Mouse (Mus musculus) R1 (cell line): ENCODE data around the gene Akain1.

Experiments used
- DNase-seq: peaks from one replicate; pipeline ENCODE4 v3.0.0-alpha.2; 2018; ENCODE audit warnings: low read depth, low spot score

The Akain1 gene

DNA sequence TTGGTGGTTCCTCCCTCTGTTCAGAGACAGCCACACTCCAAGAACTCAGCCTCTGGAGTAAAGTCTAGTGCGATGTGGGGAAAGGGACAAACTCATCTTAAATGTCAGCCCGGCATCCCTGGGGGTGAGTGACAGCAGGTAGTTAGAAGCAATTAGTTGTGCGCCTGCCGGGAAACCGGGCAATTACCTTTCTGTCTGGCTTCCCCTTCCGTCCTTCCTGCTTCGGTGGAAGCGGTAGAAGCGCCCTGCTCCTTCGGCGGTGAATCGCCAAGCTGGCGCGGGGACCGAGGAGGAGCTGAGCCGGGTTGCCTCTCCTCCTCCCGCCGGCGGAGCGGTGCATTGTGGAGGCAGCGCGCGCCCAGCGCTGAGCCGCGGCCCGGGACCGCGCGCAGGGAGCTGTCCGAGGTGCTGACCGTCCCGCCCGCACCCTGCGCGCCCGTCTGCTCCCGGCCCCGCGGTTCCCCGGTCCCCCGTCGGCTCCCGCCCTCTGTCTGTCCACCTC, at the start of gene Akain1:
TSS of gene Akain1 (plus strand) at position 337 of the 502 bp plus-strand sequence.
- peak; percentile 64 for DNase-seq

DNA sequence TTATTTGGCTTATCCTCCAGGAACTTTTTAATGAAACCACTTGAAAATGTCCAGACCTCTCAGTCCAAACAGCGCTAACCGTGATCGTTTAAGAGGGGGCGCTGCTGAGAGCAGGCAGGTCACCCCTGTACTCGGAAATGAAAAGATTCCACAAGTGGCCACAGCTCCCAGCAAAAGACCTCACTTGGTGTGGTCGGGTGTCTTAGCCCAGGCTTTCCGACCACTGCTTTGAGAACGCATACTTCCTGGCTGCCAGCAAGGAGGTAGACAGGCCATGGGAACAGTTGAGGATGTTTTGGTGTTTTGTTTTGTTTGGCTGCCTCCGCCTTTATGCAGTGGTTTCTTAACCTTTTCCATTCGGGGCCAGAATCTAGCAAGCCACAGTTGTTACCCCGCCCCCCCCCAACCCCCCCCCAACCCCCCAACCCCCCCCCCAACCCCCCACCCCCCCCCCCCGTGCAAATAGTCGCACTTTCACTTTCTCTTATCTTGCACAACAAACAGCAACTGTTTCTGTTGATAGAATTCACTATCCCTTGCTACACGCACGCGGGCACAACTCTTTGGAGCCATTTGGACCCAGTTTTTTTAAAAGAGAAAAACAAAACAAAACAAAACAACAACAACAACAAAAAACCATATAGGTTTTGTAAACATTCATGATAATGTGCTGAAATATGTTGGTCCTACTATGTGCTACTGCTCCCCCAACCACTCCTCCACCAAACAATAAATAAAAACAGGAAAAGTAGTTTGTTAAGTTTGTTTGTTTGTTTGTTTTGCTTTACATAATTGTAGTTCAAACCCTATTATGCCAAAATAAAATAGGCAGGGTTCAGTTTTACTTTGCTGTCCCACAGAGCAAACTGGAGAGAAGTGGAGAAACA, 42.7 kb upstream of the Akain1 start:
- no peak for DNase-seq

DNA sequence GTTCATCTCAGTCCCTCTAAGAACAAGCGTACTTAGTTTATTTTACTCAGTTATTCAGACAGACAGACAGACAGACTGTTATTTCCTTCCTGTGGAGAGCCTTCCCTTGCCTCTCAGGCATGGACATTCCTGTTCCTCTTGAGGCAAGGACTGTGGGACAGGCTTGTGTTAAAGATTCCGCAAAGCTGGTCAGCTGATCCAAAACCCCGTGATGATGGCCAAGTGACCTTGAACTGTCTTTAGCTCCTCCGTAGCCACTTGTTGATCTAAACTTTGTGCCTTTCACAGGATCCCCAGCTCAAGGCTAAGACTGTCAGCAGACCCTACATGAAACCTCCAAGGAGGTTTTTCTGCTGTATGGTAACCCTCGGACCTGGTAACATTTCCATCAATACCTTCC, 42.0 kb upstream of the Akain1 start:
- DNase-seq: no peak

DNA sequence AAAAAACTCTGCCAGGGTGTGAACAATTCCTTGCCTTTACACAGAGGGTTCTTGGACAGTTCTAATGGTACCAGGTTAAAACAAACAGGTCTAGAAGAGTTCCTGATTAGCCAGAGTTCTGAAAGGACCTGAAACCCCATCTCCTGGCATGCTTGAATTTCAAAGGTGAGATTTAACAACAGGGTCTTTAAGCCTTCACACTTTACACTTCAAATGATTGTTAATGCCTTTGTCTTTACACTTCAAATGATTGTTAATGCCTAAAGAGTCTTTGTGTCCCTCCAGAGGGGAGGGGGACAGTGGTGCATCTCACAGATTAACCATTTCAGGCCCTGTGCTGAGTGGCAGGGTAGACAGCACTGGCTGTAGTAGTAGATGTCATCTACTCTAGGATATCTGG, 41.0 kb upstream of the Akain1 start:
- no peak for DNase-seq

DNA sequence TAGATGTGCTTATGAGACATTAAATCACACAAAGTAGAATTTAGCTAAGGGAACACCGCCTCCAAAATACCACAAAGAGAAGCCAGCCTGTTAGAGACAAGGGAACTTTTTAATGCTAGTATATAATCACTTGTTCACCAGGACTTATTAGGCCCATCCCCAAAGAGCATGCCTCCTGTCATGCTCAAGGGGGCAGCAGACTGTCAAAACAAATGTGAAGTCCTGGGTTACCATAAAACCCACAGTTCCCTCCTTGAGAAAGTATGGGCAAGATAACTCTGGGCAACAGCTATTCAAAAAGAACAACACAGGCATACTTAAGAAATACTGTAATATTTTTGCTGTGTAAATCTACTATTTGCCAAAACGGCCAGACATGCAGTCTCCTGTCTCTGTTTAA, 38.0 kb upstream of the Akain1 start:
- no peak for DNase-seq

DNA sequence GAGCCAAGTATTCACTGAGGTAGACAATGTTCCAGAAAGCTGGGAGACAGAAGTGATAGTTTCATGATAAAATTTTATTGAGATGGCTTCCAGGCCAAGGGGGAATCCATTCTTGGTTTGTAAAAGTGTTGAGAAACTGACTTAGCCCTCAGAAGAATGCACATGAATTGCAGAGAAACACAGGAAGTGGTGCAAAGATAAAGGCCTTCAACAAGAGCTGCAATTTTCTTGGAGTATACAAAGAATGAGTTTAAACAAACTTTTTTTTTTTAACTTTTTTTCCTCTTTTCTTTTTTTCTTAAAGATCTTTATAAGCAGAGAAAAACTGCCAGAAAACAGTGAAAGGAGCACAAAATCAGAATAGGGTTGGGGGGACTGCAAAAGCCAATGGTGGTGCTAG, 23.0 kb upstream of the Akain1 start:
- no peak for DNase-seq

DNA sequence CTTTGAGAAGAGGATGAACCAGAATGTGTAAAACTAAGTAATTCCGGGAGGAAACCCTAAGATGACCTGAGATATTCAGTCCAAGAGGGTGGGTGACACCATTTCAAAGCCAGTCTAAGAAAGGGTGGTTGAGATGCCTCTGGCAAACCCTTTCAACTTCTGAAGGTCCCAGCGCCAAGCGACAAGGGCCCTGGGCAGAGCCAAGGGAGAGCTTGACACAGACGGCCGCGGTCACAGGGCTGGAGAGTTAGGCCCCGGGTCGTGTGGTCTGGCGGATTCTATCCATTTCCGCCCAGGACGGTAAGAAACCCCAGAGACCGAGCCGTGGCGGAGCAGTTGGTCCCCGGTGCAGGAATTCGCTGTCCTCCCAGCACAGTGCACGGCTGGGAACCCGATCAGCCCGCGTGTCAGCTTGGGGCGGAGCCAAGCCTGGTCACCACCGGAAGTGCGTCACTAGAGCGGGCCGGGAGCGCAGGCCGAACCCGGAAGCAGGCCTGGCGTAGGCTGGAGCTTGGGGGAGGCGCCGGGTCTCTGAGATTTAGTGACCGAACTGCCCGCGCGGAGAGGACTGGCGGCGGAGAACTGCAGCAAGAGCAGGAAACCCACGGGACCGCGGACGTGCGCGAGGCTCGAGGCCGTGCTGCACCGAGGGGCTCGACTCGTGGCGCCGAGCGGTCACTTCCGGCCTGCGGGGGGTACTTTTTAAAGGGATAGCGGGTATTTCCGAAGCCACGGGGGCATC, 22.0 kb upstream of the Akain1 start:
- DNase-seq: peak; percentile 93

DNA sequence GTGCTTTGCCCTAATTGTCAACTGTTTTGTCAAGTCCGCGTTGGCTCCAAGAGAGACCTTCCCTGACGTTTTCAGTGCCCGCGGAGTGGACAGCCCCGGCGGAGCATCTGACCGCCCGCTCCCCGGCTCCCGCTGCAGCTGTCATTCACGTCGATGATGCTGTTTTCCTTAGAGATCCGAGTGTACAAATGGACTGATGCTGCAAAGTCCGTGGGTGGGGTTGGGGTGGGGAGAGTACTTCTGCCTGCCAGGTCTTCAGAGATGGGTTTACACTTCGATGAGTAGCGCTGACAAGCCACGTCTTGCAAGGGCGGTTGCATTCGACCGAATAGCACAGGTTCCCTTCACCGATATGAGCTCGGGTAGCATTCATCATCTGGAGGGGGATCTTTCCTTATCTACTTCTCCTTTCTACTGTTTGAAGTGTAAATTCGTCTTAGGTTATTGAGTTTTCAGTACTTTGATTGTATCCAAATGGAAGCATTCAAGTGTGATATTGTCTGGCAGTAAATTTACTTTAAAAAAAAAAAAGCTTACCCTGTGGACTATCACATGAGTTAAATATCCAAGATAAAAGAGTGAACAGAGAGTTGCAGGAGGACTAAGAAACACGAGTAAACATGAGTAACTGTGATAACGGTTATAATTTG, 21.3 kb upstream of the Akain1 start:
- peak; percentile 39 for DNase-seq

DNA sequence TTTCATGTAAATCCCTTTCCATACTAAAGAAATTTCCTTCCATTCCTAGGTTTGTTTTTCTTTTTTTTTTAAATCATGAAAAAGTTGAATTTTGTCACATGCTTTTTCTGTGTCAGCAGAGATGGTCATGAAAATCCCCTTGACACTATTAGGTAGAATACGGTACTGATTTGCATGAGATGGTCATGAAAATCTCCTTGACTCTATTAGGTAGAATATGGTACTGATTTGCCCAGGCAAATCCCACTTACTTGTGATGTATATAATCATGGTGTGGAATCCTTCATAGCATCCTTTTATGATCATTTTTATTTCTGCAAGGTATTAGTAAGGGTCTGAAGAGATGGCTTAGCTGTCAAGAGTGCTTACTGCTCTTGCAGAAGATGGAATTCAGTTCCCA, 17.5 kb upstream of the Akain1 start:
- peak; percentile 84 for DNase-seq

DNA sequence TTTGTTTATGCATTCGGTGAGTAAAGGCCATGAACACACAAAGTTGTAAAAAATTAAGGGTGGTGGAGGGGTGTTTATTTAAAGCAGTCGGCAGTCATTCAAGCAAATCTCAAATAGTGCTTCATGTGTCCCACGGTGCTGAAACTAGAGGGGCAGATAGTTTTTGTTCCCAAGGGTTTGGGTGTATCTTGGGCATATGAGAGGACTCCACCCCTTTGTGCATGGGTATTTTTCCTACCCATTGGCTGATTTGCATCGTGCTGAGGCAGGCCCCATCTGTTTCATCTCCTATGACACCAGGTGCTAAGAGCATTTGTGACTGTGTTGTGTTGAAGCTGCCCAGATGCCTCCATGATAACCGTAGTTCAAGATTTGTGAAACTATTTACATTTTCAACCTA, 1.3 kb upstream of the Akain1 start:
- DNase-seq: no peak

DNA sequence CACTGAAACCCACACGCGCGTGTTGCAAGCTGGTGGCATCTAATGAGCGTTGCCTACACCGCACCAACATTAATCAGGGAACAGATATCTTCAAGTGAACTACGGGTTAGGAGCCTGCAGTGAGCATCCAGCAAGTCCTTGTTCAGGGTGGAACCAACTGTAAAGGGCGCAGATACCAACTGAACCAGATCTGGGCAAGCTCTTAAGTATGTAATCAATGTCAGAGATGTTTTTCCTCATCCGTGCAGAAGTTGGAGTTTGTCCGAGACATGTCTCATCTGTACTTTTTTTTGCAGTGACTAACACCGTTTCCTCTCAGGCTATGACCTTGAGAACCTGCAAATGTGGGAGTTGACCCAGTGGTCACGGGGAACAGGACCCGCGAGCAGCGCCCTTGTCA, 640 bp upstream of the Akain1 start:
- no peak for DNase-seq

DNA sequence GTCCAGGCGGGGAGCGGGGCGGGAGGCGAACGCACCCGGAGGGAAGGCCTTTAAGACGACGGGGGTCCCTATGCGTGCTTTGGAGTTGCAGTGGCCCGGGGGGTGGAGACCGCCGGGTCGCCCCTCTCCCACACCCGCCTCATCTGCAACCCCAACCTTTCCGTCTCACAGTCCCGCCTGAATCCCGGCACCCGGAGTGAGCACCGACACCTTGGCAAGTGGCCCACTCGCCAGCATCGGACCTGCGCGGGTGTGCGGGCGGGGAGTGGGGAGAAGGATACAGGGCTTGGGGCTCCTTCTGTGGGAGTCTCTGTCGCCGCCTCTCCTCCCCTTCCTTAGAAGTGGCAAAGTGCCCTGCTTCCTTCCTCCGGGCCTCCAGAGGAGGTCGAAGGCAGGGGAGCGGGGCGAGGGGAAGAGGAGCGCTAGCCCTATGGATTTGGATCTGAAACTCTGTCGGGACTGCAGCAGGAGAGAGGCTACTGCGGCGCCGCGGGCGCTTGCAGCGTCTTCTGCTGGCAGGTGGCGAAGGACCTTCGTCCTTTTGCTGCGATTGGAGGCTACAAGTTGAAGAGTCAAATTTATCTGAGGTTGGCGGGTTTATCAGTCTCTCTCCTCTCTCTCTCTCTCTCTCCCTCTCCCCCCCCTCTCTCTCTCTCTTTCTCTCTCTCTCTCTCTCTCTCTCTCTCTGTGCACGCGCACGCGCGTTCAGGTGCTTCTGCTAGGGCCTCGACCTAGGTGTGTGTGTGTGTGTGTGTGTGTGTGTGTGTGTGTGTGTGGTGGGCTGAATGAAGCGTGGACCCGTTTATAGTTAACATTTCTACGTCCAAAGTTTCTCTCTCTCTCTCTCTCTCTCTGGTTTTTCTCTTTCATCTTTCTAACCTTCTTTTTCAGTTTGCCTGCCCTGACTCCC, 700 bp downstream of the Akain1 start:
- peak; percentile 62 for DNase-seq

DNA sequence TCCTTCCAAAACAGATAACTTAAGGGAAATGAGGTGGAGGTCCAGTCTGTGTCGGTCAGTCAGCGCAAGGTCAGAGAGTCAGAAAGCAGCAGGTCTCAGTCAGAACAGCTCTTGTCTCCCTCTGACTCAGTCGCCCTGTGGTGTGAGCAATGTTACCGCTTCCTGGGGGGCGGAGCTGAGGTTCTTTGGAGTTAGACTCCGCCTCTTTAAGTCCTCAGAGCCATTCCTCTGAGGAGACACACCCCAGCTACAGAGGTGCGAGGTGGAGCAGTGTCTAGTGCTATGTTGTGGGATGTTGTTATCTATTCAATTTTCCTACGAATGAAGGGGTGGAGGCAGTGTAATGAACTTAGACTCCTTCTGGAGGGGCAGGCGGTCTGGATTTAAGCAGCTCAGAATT, 1.9 kb downstream of the Akain1 start:
- peak; percentile 89 for DNase-seq

DNA sequence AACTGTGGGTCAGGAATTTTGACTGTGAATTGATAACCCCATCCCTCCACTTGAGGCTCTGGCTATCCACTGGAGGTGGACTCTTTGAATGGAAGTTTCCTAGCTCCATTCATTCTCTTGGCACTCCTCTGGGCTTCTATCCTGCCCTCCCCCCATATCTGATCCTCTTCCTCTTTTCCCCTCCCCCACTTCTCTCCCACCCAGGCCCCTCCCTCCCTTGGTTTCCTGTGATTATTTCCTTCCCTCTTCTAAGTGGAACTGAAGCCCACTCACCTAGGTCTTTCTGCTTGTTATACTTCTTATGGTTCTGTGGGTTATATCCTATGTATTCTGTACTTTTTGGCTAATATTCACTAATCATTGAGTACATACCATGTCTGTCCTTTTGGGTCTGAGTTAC, 9.6 kb downstream of the Akain1 start:
- DNase-seq: no peak

DNA sequence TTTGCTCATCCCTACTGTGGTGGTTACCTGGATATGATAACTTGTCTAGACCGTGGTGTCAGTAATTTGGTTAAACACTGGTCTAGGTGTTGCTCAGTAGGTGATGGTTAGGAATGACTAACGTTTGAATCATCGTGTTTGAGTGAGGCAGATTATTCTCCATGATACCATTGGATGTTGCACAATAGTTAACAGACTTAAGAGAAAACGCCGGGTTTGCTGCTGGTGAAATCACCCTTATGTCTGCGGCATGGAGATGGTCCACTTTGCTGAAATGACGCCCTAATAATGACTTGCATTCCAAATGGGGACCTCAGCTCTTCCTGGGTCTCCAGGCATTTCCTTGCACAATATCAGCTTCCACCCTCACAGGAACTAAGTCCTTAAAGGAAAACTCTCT, 22.6 kb downstream of the Akain1 start:
- no peak for DNase-seq

DNA sequence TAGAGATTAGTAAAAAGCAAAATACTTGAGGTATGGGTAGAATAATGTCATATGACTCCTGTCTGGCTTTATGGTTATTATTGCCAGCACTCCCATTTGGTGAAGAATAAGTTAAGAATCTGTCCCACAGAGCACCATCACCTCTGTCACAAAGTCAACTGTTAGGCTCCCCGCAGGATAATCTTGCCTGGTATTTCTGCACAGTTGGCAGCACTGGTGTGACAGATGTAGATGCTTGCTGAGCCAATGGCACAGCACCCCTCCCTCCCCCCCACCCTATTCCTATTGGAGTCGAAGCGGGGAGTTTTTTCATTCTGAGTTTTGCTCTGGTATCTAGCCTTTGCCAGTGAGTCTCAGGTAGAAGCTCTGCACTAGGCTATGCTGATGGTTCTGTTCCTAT, 23.9 kb downstream of the Akain1 start:
- no peak for DNase-seq

DNA sequence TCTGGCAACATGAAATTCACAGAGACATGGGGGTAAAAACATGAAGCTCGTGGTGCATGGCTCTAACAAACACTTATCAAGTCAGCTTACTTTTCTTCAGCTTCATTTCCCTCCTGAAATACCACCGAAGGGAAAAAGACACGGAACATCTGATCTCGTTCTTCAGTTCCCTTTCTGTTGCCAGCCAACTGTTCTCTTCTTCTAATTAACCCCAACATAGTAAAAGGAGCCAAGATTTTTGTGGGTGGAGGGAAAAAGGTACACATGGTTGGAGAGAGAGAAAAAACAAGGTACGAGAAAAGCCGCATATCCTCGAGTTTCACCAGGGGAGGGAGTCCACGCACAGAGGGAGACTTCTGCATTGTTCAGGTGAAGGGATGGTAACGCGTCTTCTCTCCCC, 32.0 kb downstream of the Akain1 start:
- no peak for DNase-seq

DNA sequence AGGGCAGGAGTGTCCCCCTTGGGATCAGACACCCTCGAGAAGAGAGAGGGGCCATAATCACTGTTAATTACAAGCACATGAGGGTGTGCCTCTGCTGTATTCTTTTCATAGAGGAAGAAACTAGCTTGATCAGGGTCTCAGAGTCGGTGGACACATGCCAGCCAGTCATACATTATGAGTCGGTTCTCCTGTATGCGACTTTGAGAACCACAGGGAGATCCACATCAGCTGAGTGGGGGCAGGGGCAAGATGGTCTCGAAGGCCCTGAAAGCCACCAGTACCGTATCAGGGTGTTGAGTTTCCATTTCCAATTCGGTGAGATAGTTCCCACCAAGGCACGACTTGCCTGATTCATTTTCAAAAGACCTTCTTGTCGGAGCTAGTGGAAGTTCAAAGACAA, 33.3 kb downstream of the Akain1 start:
- DNase-seq: no peak

DNA sequence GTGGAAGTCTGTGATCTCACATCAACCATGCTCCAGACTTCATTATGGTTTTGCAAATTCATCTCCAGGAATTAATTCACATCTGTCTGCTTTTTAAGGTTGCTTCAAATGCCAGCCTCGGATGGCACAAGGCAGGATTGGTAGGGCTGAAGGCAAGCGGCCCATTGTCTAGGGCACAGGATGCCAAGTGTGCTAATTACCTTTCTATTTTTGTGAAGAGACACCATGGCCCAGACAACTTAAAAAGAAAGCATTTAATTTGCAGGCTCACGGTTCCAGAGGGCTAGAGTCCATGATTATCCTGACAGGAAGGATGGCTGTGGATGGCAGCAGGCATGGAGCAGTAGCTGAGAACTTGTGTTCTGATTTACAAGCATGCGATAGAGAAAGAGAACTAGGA, 35.0 kb downstream of the Akain1 start:
- no peak for DNase-seq

DNA sequence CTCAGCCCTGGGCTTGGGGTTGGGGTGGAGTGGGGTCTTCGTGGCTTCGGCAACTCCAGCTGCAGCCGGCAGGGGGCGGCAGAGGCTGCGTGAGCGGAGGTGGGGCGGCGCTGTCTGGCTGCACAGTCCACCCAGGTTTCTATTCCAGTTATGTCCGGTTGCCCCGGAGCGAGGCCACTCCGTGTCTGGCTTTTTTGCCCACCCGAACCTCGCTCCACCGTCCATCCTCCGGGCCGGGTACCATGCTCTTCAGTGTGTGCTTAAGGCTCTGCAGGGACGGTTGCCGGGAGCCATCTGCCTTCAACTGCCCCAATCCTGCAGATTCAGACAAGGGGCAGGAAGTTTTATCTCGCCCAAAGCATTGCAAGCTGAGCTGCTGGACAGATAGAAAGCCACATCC, 36.3 kb downstream of the Akain1 start:
- peak; percentile 60 for DNase-seq

DNA sequence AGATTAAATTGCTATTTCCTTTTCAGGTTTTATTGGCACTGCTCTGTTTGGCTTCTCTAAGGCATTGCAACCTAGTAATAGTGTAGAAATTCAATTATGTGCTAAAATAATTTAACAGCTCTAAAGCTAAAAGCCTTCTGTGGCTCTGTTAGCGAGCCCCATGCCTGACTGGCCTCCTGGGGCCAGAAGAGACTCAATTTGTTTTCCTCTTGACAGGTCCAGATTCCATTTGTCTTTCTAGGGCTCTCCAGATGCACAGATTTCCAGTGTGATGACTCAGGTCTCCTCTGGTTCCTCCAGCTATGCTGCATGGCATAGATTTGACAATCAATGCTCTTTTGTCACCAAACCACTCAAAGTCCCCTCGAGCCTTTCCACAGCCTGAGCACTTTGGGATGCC, 38.4 kb downstream of the Akain1 start:
- DNase-seq: no peak
